Mouse (Mus musculus): ENCODE results near the gene Mrc2. TPM values are rescaled to one million over a fixed set of nuclear protein-coding genes. Genes with fewer than 3 reads are reported as not detected.

Gene Mrc2
- total RNA-seq, 2 experiments from 2014 or later, result 3.7 to 5.0 TPM

- DNase-seq (ENCODE audit: extremely low spot score in 1 of 2, low spot score in 1 of 2), result no peak
Observed at GRCm38 (mm10) chr11:105371818-105372217, 79.4 kb downstream of the Mrc2 start.

- no peak for DNase-seq (ENCODE audit: extremely low spot score in 1 of 2, low spot score in 1 of 2)
Observed at GRCm38 (mm10) chr11:105373881-105374280, 81.4 kb downstream of the Mrc2 start.

GRCm38 (mm10) chr11:105374526-105375175 lies 82.2 kb downstream of the Mrc2 start:
- no peak for DNase-seq (ENCODE audit: extremely low spot score in 1 of 2, low spot score in 1 of 2)

GRCm38 (mm10) chr11:105375821-105376235 lies 83.4 kb downstream of the Mrc2 start:
- no peak for DNase-seq (ENCODE audit: extremely low spot score in 1 of 2, low spot score in 1 of 2)

GRCm38 (mm10) chr11:105385266-105385665 lies 92.8 kb downstream of the Mrc2 start:
- no peak for DNase-seq (ENCODE audit: extremely low spot score in 1 of 2, low spot score in 1 of 2)

GRCm38 (mm10) chr11:105388636-105389035 lies 96.2 kb downstream of the Mrc2 start:
- DNase-seq (ENCODE audit: extremely low spot score in 1 of 2, low spot score in 1 of 2), result no peak

- no peak for DNase-seq (ENCODE audit: extremely low spot score in 1 of 2, low spot score in 1 of 2)
Observed at GRCm38 (mm10) chr11:105390290-105390689, 97.8 kb downstream of the Mrc2 start.

Other genes with a start within 250 kb of the Mrc2 start
- gene Efcab3, start 229.1 kb upstream of the Mrc2 start, total RNA-seq (2021), result under 1 TPM; 0.57 to 0.89 TPM
- gene Mettl2, start 166.2 kb upstream of the Mrc2 start, total RNA-seq (2021), result 10 to 100 TPM; 16.8 to 17.7 TPM
- not detected for gene Gm10842, start 145.8 kb upstream of the Mrc2 start, total RNA-seq (2021)
- gene Tlk2, start 113.8 kb upstream of the Mrc2 start, total RNA-seq (2021), result 10 to 100 TPM; 44.4 to 54.1 TPM
- under 1 TPM; 0.22 to 0.94 TPM for gene March10, start 164.1 kb downstream of the Mrc2 start, total RNA-seq (2021)

Measured in layer of hippocampus, postnatal 25 days (tissue).